Mouse (Mus musculus): Measurements from ENCODE around the gene Grin2d. TPM values are rescaled to one million over a fixed set of nuclear protein-coding genes. Genes with fewer than 3 reads are reported as not detected.

Gene Grin2d
- polyA plus RNA-seq, 1 experiment from 2014 or later, result not detected

DNA sequence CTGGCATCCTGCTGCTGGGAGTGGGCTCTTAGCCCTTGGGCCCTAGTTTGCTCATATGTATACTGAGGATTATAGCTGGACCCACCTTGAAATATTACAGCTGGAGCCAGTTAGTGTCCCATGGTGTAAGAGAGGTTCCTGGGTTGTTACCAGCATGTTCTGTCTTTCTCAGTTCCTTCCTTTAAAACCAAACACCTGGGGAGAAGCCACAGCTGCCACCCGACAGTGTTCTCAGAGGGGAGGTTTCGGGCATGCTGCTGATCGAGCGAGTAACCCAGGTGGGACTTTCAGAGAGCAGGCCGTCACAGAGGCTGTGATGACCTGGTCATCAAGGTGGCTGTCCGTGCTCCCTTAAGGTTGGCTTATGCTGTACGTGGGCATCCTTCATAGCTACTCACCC is 1.3 kb downstream of the Grin2d start:
- peaks cover 76% of the 10 kb centered on the region for H3K36me3 ChIP-seq (ENCODE audit: inconsistent target)
- no peak overlapping the region for H3K27ac ChIP-seq
- H3K4me3 ChIP-seq (ENCODE audit: inconsistent target), result no peak overlapping the region
- peaks cover 30% of the 10 kb centered on the region for H3K79me2 ChIP-seq (ENCODE audit: inconsistent target)
- 95% methylated on average over 7 of the region's 7 CpGs for WGBS (ENCODE audit: missing documents)

DNA sequence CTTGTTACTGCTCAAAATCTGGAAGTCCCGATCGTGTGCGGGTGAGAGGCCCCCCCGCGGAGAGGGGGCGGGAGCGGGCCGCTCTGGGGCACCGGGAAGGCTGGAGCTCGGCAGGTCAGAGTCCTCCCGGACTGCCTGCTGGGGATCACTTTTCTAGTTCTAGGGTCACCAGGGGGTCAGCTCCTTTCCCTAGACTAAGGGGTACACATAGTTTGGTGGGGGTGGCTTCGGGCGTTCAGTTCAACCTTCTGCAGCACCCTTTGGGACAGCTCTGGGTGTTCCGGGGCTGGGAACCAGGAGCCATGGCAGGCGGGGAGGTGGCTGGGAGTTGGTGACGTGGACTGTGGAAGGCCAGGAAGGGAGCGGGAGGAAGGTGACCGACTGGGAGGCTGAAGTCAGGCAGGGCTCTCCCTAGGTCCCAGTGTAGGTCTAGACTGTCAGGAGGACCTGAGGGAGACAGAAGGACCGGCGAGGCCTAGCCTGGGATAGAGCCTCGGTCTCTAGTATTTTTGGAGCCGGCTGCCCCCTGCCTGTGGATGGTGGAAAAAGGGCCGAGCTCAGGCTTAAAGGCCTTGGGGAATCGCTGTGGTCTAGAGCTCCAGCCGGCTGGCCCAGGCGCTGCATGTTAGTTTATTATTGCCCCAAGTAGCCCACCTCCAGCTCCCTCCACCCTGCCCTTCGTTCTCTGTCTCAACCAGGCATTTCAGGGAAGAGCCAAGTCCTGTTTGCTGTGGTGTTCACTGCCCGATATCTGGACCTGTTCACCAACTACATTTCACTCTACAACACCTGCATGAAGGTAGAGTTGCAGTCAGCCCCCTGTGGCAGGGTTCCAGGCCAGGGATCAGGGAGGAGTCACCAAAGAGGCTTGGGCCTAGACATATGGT is 4.9 kb downstream of the Grin2d start:
- H3K36me3 ChIP-seq (ENCODE audit: inconsistent target), result peaks cover 42% of the 10 kb centered on the region; the same call in 1 of the 2 replicates
- peak overlapping the region; percentile 82 for H3K4me3 ChIP-seq (ENCODE audit: inconsistent target)
- WGBS (ENCODE audit: missing documents), result 1% methylated on average over 25 of the region's 28 CpGs
- peak overlapping the region; percentile 76 for H3K27ac ChIP-seq
- H3K79me2 ChIP-seq (ENCODE audit: inconsistent target), result peaks cover 30% of the 10 kb centered on the region

- H3K27ac ChIP-seq, result peak within 1 kb of the TSS; percentile 76
- peaks cover 30% of the 10 kb centered on the region for H3K79me2 ChIP-seq (ENCODE audit: inconsistent target)
- peaks cover 35% of the 10 kb centered on the region; the same call in 1 of the 2 replicates for H3K36me3 ChIP-seq (ENCODE audit: inconsistent target)
- whole genome bisulfite sequencing (ENCODE audit: missing documents), result 4% methylated on average over 18 of the region's 18 CpGs
- H3K4me3 ChIP-seq (ENCODE audit: inconsistent target), result peak within 1 kb of the TSS; percentile 82
These were observed 5.6 kb downstream of the Grin2d start, which contains the start of gene Kdelr1 for GRCm38 (mm10) chr7:45872624-45873023. Gene Kdelr1, plus strand, starts transcription at chr7:45872772.

GRCm38 (mm10) chr7:45870282-45871058 is 7.7 kb downstream of the Grin2d start:
- no peak overlapping the region for H3K27ac ChIP-seq
- peaks cover 13% of the 10 kb centered on the region; the same call in 1 of the 2 replicates for H3K36me3 ChIP-seq (ENCODE audit: inconsistent target)
- 6% methylated on average over 29 of the region's 30 CpGs for WGBS (ENCODE audit: missing documents)
- peaks cover 25% of the 10 kb centered on the region for H3K79me2 ChIP-seq (ENCODE audit: inconsistent target)
- H3K4me3 ChIP-seq (ENCODE audit: inconsistent target), result no peak overlapping the region

DNA sequence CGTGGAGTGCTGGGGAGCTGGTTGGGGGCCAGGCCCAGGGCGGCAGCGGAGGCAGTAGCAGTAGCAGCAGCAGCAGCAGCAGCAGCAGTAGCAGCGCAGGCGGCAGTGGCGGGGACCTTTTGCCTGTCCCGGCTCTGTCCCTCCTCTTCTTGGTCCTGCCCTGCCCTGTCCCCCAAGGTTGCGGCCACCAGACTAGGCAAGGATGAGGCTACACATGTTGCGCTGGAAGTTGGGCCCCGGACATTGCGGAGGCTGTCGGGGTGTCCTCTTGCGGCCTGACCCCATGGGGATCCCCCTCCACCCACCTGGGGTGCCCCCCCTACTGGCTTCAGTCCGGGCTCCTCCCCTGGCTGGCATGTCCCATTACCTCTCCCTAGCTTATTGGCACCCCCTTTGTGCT is 8.4 kb downstream of the Grin2d start:
- H3K4me3 ChIP-seq (ENCODE audit: inconsistent target), result no peak overlapping the region
- 6% methylated on average over 14 of the region's 14 CpGs for WGBS (ENCODE audit: missing documents)

DNA sequence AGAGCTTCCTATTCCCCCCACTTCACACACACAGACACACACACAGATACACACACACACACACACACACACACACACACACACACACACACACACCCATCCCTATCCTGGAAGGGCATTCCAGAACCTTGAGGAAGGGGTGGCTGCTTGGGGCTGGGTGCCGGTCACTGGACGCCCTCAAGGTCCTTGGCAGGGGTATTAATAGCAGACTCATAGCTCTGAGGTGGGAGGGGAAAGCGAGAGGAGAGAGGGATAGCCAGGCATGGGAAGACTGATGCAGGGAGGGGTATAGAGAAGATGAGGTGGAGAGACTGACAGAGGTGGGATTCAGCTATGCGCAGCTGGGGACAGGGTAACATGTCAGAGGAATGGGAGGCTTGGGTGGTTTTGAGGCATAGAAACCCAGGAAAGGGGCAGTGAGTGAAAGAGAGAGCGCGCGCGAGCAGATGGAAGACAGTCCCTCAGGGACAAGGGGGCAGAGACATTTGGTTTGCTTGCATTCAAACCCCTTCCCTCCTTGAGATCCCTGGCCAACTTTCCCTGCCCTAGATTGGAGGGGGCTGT is 9.0 kb downstream of the Grin2d start:
- H3K36me3 ChIP-seq (ENCODE audit: inconsistent target), result 0 out of 2 replicates have a peak, but pooled peaks cover under 1% of the 10 kb centered on the region
- no peak overlapping the region for H3K27ac ChIP-seq
- 69% methylated on average over 8 of the region's 8 CpGs for WGBS (ENCODE audit: missing documents)
- no peak overlapping the region for H3K4me3 ChIP-seq (ENCODE audit: inconsistent target)
- peaks cover 13% of the 10 kb centered on the region for H3K79me2 ChIP-seq (ENCODE audit: inconsistent target)

More for the DNA sequence above, 8.4 kb downstream of the Grin2d start:
- peaks cover 19% of the 10 kb centered on the region for H3K79me2 ChIP-seq (ENCODE audit: inconsistent target)
- H3K36me3 ChIP-seq (ENCODE audit: inconsistent target), result peaks cover 6% of the 10 kb centered on the region; the same call in 1 of the 2 replicates
- no peak overlapping the region for H3K27ac ChIP-seq

GRCm38 (mm10) chr7:45867871-45868270 is 10.3 kb downstream of the Grin2d start:
- Histone ChIP-seq H3K36me3 (ENCODE audit: inconsistent target) (no peaks in the 10 kb centered on the region), H3K79me2 (ENCODE audit: inconsistent target) (no peaks in the 10 kb centered on the region; the same call in 1 of the 2 replicates), H3K27ac (no peak overlapping the region), H3K4me3 (ENCODE audit: inconsistent target) (no peak overlapping the region)
- WGBS (ENCODE audit: missing documents), result 96% methylated on average over 2 of the region's 2 CpGs

- Histone ChIP-seq H3K4me3 (ENCODE audit: inconsistent target) (peak overlapping the region; percentile 17; the same call in 1 of the 2 replicates), H3K36me3 (ENCODE audit: inconsistent target) (no peaks in the 10 kb centered on the region), H3K27ac (no peak overlapping the region), H3K79me2 (ENCODE audit: inconsistent target) (no peaks in the 10 kb centered on the region)
- WGBS (ENCODE audit: missing documents), result 2% methylated on average over 97 of the region's 117 CpGs
These were observed 12.0 kb downstream of the Grin2d start for GRCm38 (mm10) chr7:45865925-45866910.

DNA sequence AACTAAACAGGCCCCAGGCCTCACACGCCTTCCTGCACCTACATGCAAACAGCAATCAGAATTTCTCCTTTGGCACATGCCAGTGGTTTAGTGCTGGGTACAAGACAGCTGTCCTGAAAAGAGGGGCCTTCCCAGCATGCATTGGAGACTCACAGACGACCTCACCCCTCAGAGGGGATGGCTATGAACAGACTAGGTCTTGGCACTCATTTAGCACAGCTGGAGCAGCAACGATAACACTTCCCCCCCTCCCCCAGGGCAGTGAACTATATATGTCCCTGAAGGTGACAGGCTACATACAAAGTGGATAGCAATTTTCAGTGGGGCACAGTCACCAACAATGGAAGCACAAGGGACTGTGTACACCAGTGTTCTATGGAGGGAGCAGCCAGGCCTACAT is 13.7 kb downstream of the Grin2d start:
- Histone ChIP-seq H3K79me2 (ENCODE audit: inconsistent target) (no peaks in the 10 kb centered on the region), H3K36me3 (ENCODE audit: inconsistent target) (no peaks in the 10 kb centered on the region), H3K27ac (no peak overlapping the region), H3K4me3 (ENCODE audit: inconsistent target) (no peak overlapping the region)
- WGBS (ENCODE audit: missing documents), result 93% methylated on average over 3 of the region's 3 CpGs

DNA sequence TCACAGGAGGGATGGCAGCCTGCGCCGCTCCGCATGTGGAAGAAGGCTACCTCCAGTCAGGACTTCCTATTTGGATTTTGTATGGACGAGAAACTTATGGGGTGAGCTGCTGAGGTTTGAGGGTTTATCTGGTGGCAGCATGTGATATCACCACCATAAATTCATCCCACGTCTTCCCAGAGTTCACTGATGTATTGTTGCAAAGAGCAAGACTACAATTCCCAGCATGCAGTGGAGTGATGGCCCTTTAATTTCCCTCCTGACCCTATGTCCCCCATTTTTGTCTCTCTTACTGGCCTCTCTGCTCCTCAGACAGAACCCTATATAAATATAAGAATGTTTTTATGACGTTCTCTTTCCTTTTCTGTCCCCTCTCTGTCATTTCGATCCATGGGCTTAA is 15.4 kb downstream of the Grin2d start:
- Histone ChIP-seq H3K27ac (no peak overlapping the region), H3K4me3 (ENCODE audit: inconsistent target) (no peak overlapping the region), H3K36me3 (ENCODE audit: inconsistent target) (no peaks in the 10 kb centered on the region), H3K79me2 (ENCODE audit: inconsistent target) (no peaks in the 10 kb centered on the region)
- 87% methylated on average over 7 of the region's 7 CpGs for WGBS (ENCODE audit: missing documents)

DNA sequence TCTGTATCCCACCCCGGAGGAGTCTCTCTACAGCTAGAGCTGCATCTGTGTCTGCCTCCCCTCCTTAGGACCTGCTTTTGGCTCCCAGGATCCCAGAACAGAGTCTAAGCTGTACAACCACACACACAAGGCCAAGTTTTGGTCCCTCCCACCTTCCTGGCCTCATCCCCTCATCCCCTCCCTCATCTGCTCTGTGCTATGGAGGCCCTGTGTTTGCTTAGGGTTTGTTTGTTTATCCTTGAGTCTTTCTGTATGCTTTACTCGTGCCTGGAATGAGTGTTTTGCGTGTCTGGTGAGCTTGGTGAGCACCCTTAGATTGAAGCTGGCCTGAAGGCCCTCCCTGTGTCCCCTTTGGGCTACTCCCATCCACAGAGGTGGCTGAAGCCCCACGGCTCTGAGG is 19.2 kb downstream of the Grin2d start:
- no peaks in the 10 kb centered on the region for H3K79me2 ChIP-seq (ENCODE audit: inconsistent target)
- 82% methylated on average over 4 of the region's 4 CpGs for WGBS (ENCODE audit: missing documents)
- no peaks in the 10 kb centered on the region for H3K36me3 ChIP-seq (ENCODE audit: inconsistent target)
- H3K27ac ChIP-seq, result no peak overlapping the region
- no peak overlapping the region for H3K4me3 ChIP-seq (ENCODE audit: inconsistent target)

- 10% methylated on average over 30 of the region's 30 CpGs for WGBS (ENCODE audit: missing documents)
- Histone ChIP-seq H3K36me3 (ENCODE audit: inconsistent target) (no peaks in the 10 kb centered on the region), H3K79me2 (ENCODE audit: inconsistent target) (no peaks in the 10 kb centered on the region), H3K27ac (no peak overlapping the region), H3K4me3 (ENCODE audit: inconsistent target) (no peak overlapping the region)
These were observed 21.0 kb downstream of the Grin2d start for GRCm38 (mm10) chr7:45856950-45857901.

DNA sequence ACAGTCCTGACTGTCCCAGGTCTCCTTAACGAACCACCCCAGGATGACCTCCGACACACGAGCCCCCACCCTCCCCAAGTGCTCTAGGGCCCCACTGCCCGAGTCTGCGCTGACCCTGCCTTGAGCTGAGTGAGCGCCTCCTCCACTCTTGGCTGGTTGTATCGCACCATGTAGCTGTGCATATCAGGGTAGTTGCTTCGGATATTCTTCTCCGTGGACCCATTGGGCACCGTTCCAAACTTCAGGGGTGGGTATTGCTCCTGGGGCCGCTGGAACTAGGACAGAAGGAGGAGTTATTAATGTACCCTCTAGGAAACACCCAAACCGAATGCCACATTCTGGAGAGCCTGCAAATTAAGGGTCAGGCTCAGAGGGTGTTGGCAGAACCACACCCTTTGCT is 25.1 kb downstream of the Grin2d start:
- Histone ChIP-seq H3K4me3 (ENCODE audit: inconsistent target) (no peak overlapping the region), H3K27ac (no peak overlapping the region), H3K79me2 (ENCODE audit: inconsistent target) (no peaks in the 10 kb centered on the region), H3K36me3 (ENCODE audit: inconsistent target) (no peaks in the 10 kb centered on the region)
- 94% methylated on average over 12 of the region's 12 CpGs for WGBS (ENCODE audit: missing documents)
